Mouse (Mus musculus) forebrain, embryonic 15.5 days (tissue): ENCODE measurements at regions not wholly inside any gene's neighbourhood (a gene's known extent, or its start where the extent isn't known, plus 50 kb on each side); places are given as distances from the start of the nearest gene placed in this dataset.
A peak's percentile ranks its signal among the peaks of the same experiment; 100 is the strongest.
"Not testable (repeated sequence)": the region's sequence is repeated elsewhere in the genome, so short reads cannot be mapped to it uniquely, and the experiment has no call there.

Experiments used
- ATAC-seq: fragments of 200-750 bp; cut with Nextera tagmentation; replicated peaks from 2 replicates; pipeline ENCODE4 v1.8.0; 2017; ENCODE audit warnings: mild to moderate bottlenecking, moderate TSS enrichment, moderate library complexity
- H3K27ac ChIP-seq: fragments of 300-500 bp; sonication (generic); replicated peaks from 2 replicates; pipeline ENCODE4 v1.5.1; 2015; ENCODE audit warnings: mild to moderate bottlenecking, inconsistent platforms
- H3K27me3 ChIP-seq: fragments of 300-500 bp; sonication (generic); 2 replicates; pipeline ENCODE4 v1.6.1; 2015; ENCODE audit warnings: inconsistent platforms
- H3K36me3 ChIP-seq: fragments of 300-500 bp; sonication (generic); 2 replicates; pipeline ENCODE4 v1.6.1; 2015; ENCODE audit warnings: mild to moderate bottlenecking, inconsistent platforms
- H3K4me1 ChIP-seq: fragments of 300-500 bp; sonication (generic); 2 replicates; pipeline ENCODE4 v1.6.1; 2015; ENCODE audit warnings: inconsistent platforms
- H3K4me2 ChIP-seq: fragments of 300-500 bp; sonication (generic); replicated peaks from 2 replicates; pipeline ENCODE4 v1.6.1; 2015; ENCODE audit warnings: mild to moderate bottlenecking, inconsistent platforms
- H3K4me3 ChIP-seq: fragments of 300-500 bp; sonication (generic); 2 replicates; pipeline ENCODE4 v1.5.1; 2015; ENCODE audit warnings: mild to moderate bottlenecking, inconsistent platforms
- H3K9ac ChIP-seq: fragments of 300-500 bp; sonication (generic); replicated peaks from 2 replicates; pipeline ENCODE4 v1.6.1; 2015; ENCODE audit warnings: mild to moderate bottlenecking, inconsistent platforms
- H3K9me3 ChIP-seq: fragments of 300-500 bp; sonication (generic); 2 replicates; pipeline ENCODE4 v1.6.1; 2016; ENCODE audit warnings: inconsistent platforms
- WGBS: fragments of 180-500 bp; shearing (Covaris S2); methylation state at CpG from one replicate; pipeline ENCODE4 v1.1.7; 2015; ENCODE audit warnings: mixed read lengths; 5-methylcytosine and 5-hydroxymethylcytosine counted together

GRCm38 (mm10) chr13:26865930-26866555 lies 96.1 kb upstream of the Hdgfl1 start:
- H3K27ac ChIP-seq: no peak overlapping the region
- no peak for ATAC-seq
- H3K36me3 ChIP-seq: no peaks in the 10 kb centered on the region
- no peak overlapping the region for H3K4me2 ChIP-seq
- H3K27me3 ChIP-seq: no peaks in the 10 kb centered on the region
- H3K9ac ChIP-seq: no peak overlapping the region
- H3K9me3 ChIP-seq: no peaks in the 10 kb centered on the region
- H3K4me3 ChIP-seq: no peak overlapping the region
- no peaks in the 10 kb centered on the region; the same call in 1 of the 2 replicates for H3K4me1 ChIP-seq
- 45% methylated on average over 4 of the region's 4 CpGs for WGBS

- Histone ChIP-seq H3K36me3 (no peaks in the 10 kb centered on the region), H3K4me3 (no peak overlapping the region), H3K27me3 (no peaks in the 10 kb centered on the region), H3K4me1 (no peaks in the 10 kb centered on the region; the same call in 1 of the 2 replicates), H3K27ac (no peak overlapping the region), H3K4me2 (no peak overlapping the region), H3K9me3 (no peaks in the 10 kb centered on the region), H3K9ac (no peak overlapping the region)
- ATAC-seq: no peak
- WGBS: 52% methylated on average over 3 of the region's 3 CpGs
Observed at GRCm38 (mm10) chr13:26867794-26868193, 97.8 kb upstream of the Hdgfl1 start.

DNA sequence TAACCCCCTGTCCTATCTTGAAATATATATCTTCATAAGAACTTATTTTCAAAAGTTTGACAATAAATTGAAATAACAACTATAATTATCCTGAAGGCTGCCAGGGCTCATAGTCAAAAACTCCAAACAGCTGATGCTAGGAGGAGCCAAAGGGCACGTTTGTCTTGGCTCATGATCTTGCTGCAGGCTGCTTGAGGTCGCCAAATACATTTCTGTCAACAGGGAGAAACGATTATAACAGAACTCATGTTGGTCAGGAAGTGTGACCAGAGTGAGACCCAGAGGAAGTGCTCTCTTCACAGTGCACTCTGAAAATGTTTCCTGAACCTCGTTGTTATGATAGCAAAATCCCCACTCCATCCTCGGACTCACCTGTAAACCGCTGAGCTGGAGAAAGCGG lies 140.9 kb upstream of the Prl start:
- no peak overlapping the region for H3K4me2 ChIP-seq
- no peaks in the 10 kb centered on the region for H3K9me3 ChIP-seq
- ATAC-seq: no peak
- H3K9ac ChIP-seq: no peak overlapping the region
- no peaks in the 10 kb centered on the region for H3K4me1 ChIP-seq
- 86% methylated on average over 7 of the region's 7 CpGs for WGBS
- H3K36me3 ChIP-seq: no peaks in the 10 kb centered on the region
- no peak overlapping the region for H3K27ac ChIP-seq
- no peaks in the 10 kb centered on the region for H3K27me3 ChIP-seq
- H3K4me3 ChIP-seq: no peak overlapping the region

DNA sequence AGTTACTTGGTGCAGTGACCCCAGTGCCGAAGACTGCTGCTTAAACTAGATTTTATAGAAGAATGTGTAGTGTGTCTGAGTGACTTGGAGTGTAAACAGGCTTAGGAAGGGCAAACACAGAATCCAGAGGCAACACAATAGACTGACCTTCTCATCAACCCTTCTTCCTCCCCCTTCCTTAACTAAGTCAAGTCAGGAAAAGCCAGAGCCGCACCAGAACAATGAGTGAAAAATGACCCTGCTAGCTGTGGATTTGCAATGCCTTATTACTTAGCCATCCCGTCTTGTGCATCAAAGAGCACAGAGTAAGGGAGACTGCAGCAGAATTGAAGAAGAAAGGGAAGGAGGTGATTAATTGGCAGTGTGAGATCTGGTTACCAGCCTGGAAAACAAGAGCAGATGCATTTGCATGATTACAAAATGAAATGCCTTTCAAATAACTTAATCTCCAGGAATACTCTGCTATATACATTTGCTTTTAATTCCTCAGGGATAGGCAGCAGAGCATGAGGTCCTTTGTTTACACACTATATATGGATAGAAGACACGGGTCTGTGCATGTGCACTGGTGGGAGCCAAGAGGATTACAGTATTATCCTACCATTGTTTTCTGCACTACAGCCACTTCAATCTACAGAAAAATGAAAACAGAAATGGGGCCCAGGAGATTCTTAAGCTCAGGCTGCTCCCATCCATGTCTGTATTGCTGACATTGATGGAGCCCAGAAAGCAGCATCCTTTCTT lies 124.5 kb upstream of the Prl start:
- ATAC-seq: peak; percentile 71; the same call in 1 of the 2 replicates
- H3K27ac ChIP-seq: peak overlapping the region; percentile 40; the same call in 1 of the 2 replicates
- whole genome bisulfite sequencing: 5% methylated on average over 4 of the region's 4 CpGs

DNA sequence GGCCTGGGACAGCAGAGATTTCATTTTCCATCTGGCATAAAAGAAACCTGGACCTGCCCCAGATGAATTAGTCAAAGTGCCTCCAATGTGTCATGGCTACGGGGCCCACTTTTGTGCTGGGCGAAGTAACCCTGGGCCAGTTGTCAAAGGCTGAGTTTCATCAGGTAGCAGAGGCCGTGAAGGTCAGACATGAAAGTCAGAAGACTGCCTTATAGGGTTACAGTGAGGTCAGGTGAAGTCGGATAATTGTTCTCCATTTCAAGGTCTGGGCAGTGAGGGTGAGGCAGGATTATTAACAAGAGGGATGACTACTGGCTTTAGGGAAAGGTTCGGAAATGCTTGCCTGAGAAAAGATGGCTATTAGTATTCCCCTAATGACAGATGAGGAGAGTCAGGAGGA lies 123.5 kb upstream of the Prl start:
- Histone ChIP-seq H3K4me3 (no peak overlapping the region), H3K27ac (no peak overlapping the region), H3K4me1 (peaks cover 8% of the 10 kb centered on the region), H3K27me3 (no peaks in the 10 kb centered on the region), H3K36me3 (no peaks in the 10 kb centered on the region), H3K4me2 (no peak overlapping the region), H3K9ac (no peak overlapping the region), H3K9me3 (no peaks in the 10 kb centered on the region)
- 58% methylated on average over 5 of the region's 5 CpGs for WGBS
- no peak for ATAC-seq

More for the DNA sequence above, 124.5 kb upstream of the Prl start:
- H3K4me3 ChIP-seq: no peak overlapping the region
- no peaks in the 10 kb centered on the region for H3K9me3 ChIP-seq
- no peak overlapping the region for H3K9ac ChIP-seq
- peaks cover 8% of the 10 kb centered on the region for H3K4me1 ChIP-seq
- no peaks in the 10 kb centered on the region for H3K27me3 ChIP-seq
- H3K4me2 ChIP-seq: no peak overlapping the region
- no peaks in the 10 kb centered on the region for H3K36me3 ChIP-seq

GRCm38 (mm10) chr13:26940436-26940835 lies 116.9 kb upstream of the Prl start:
- H3K4me3 ChIP-seq: no peak overlapping the region
- no peak overlapping the region for H3K9ac ChIP-seq
- H3K9me3 ChIP-seq: no peaks in the 10 kb centered on the region
- no peak overlapping the region for H3K27ac ChIP-seq
- no peak overlapping the region for H3K4me2 ChIP-seq
- no peaks in the 10 kb centered on the region for H3K4me1 ChIP-seq
- no peaks in the 10 kb centered on the region for H3K27me3 ChIP-seq
- ATAC-seq: no peak
- H3K36me3 ChIP-seq: no peaks in the 10 kb centered on the region

DNA sequence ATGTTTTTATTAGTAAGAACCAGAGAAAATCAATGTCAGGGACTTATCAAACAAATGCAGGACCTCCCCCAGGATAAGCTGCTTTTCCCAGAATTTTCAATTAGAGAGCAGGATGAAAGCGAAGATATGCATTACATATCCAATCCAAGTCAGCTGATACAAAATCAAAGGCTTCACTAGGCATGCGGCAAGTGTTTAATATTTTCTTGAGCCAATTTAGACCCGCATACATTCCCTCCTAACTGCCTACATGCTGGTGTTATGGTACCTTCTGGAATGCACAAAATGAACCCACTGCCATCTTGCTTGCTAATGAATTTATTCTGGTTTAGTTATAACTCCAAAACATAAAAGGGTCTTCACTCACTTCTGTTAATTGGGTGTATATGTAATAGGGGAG lies 112.9 kb upstream of the Prl start:
- no peaks in the 10 kb centered on the region for H3K9me3 ChIP-seq
- H3K36me3 ChIP-seq: no peaks in the 10 kb centered on the region
- no peak overlapping the region for H3K9ac ChIP-seq
- H3K27ac ChIP-seq: no peak overlapping the region
- no peaks in the 10 kb centered on the region for H3K4me1 ChIP-seq
- H3K27me3 ChIP-seq: no peaks in the 10 kb centered on the region
- no peak overlapping the region for H3K4me2 ChIP-seq
- no peak overlapping the region for H3K4me3 ChIP-seq
- ATAC-seq: no peak
- WGBS: 83% methylated on average over 3 of the region's 3 CpGs

DNA sequence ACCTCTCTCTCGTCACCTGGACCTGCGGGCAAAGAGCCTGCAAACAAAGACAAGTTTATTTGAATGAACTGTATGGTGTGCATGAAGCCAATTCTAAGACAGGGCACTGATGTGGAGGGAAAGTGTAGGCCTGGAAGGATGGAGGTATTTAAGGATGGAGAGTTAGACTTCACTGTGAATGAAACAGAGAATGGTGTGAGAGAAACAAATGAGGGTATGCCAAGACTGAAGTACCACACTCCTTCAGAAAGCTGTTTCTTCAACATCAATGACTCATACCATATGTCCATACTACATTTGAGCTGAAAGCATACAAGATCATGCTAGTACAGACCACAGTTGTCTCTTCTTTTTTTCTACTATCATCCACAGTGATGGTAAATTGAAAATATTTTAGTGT lies 105.9 kb upstream of the Prl start:
- no peaks in the 10 kb centered on the region for H3K9me3 ChIP-seq
- no peaks in the 10 kb centered on the region for H3K4me1 ChIP-seq
- H3K36me3 ChIP-seq: no peaks in the 10 kb centered on the region
- H3K27ac ChIP-seq: no peak overlapping the region
- no peak overlapping the region for H3K4me3 ChIP-seq
- ATAC-seq: no peak
- no peak overlapping the region for H3K9ac ChIP-seq
- WGBS: 96% methylated on average over 2 of the region's 2 CpGs
- H3K4me2 ChIP-seq: no peak overlapping the region
- no peaks in the 10 kb centered on the region for H3K27me3 ChIP-seq

DNA sequence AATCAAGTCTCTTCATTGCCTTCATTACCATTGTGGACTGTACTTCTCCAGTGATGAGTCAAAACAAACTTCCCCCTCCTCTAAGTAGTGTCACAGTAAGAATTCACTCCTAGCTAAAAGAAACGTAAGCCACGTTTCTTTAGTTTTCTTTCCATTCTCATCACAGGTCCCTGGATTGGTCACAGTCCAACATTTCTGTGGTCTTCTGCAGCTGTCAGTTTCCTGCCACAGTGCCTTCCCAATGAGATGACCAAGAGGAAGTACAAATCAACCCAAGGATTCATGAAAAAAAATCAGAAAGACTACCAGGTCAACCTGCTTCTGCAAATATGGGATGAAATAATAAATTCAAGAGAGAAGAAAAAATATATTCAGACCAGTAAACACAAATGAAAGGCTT lies 103.5 kb upstream of the Prl start:
- Histone ChIP-seq H3K27ac (no peak overlapping the region), H3K9me3 (no peaks in the 10 kb centered on the region), H3K4me1 (no peaks in the 10 kb centered on the region), H3K4me3 (no peak overlapping the region), H3K27me3 (no peaks in the 10 kb centered on the region), H3K36me3 (no peaks in the 10 kb centered on the region), H3K9ac (no peak overlapping the region), H3K4me2 (no peak overlapping the region)
- WGBS: 86% methylated on average over 2 of the region's 2 CpGs
- no peak for ATAC-seq

- Histone ChIP-seq H3K27ac (no peak overlapping the region), H3K4me2 (no peak overlapping the region), H3K9ac (no peak overlapping the region), H3K9me3 (no peaks in the 10 kb centered on the region), H3K4me3 (no peak overlapping the region), H3K4me1 (no peaks in the 10 kb centered on the region), H3K27me3 (no peaks in the 10 kb centered on the region), H3K36me3 (no peaks in the 10 kb centered on the region)
- ATAC-seq: no peak
- 90% methylated on average over 4 of the region's 4 CpGs for WGBS
Observed at GRCm38 (mm10) chr13:26959534-26960100, 97.8 kb upstream of the Prl start.

- H3K36me3 ChIP-seq, H3K4me1 ChIP-seq, H3K27ac ChIP-seq, H3K27me3 ChIP-seq, ATAC-seq, H3K4me3 ChIP-seq, H3K9ac ChIP-seq, H3K4me2 ChIP-seq, H3K9me3 ChIP-seq: not testable (repeated sequence)
Observed at GRCm38 (mm10) chr13:26960531-26960930, 96.8 kb upstream of the Prl start.

DNA sequence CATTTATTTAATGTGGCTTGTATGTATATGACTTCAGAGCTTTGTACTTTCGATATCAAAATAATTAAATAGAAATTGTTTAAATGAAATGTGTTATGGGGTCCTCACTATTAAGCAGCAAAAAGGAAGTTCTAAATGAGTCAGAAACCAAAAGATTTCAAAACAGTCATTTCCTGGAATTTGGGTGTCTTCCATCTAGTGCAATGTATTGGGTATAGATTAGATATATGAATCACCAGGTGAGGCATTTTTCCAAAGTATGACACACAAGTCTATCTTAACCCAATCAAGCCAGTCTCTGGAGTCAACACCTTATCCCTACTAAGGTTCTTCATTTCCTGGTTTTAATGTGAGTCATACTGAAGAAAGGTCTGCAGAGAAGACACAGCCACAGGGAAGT lies 81.3 kb upstream of the Prl start:
- no peak overlapping the region for H3K4me2 ChIP-seq
- WGBS: 93% methylated on average over 1 of the region's 1 CpGs
- H3K27me3 ChIP-seq: no peaks in the 10 kb centered on the region
- ATAC-seq: no peak
- no peaks in the 10 kb centered on the region for H3K4me1 ChIP-seq
- H3K36me3 ChIP-seq: no peaks in the 10 kb centered on the region
- H3K9me3 ChIP-seq: no peaks in the 10 kb centered on the region
- H3K27ac ChIP-seq: no peak overlapping the region
- H3K9ac ChIP-seq: no peak overlapping the region
- H3K4me3 ChIP-seq: no peak overlapping the region
